Mouse (Mus musculus) forebrain, embryonic 12.5 days (tissue): ENCODE measurements around the gene Pbx1. TPM values are rescaled to one million over a fixed set of nuclear protein-coding genes. Genes with fewer than 3 reads are reported as not detected.

Experiments
- ATAC-seq: fragments of 200-750 bp; cut with Nextera tagmentation; 2 replicates; pipeline ENCODE4 v1.8.0; 2017; ENCODE audit warnings: moderate TSS enrichment; ENCODE audit not compliant: low FRiP score
- H3K27ac ChIP-seq: fragments of 300-500 bp; sonication (generic); 2 replicates; pipeline ENCODE4 v1.5.1; 2016; ENCODE audit warnings: mild to moderate bottlenecking
- H3K27me3 ChIP-seq: fragments of 300-500 bp; sonication (generic); 2 replicates; pipeline ENCODE4 v1.6.1; 2016; ENCODE audit warnings: mild to moderate bottlenecking
- H3K36me3 ChIP-seq: fragments of 300-500 bp; sonication (generic); replicated peaks from 2 replicates; pipeline ENCODE4 v1.6.1; 2016; ENCODE audit warnings: mild to moderate bottlenecking
- H3K4me1 ChIP-seq: fragments of 300-500 bp; sonication (generic); 2 replicates; pipeline ENCODE4 v1.6.1; 2016
- H3K4me2 ChIP-seq: fragments of 300-500 bp; sonication (generic); 2 replicates; pipeline ENCODE4 v1.6.1; 2016; ENCODE audit warnings: mild to moderate bottlenecking, moderate library complexity
- H3K4me3 ChIP-seq: fragments of 300-500 bp; sonication (generic); replicated peaks from 2 replicates; pipeline ENCODE4 v1.5.1; 2016; ENCODE audit warnings: mild to moderate bottlenecking
- H3K9ac ChIP-seq: fragments of 300-500 bp; sonication (generic); 2 replicates; pipeline ENCODE4 v1.6.1; 2016; ENCODE audit warnings: mild to moderate bottlenecking
- H3K9me3 ChIP-seq: fragments of 300-500 bp; sonication (generic); 2 replicates; pipeline ENCODE4 v1.6.1; 2016
- WGBS: fragments of 180-500 bp; shearing (Covaris S2); methylation state at CpG from one replicate; pipeline ENCODE4 v1.1.7; 2016; 5-methylcytosine and 5-hydroxymethylcytosine counted together
- polyA plus RNA-seq: library from polyadenylated mRNA; unstranded; fragments of >200 nt; fragmentation: Nextera tagmentation; extraction: Ambion mirVana; gene quantifications from 2 replicates; pipeline ENCODE4 v1.2.1, GENCODE M21; 2016

Gene Pbx1
- polyA plus RNA-seq, 1 experiment from 2014 or later = 69.4 TPM

DNA sequence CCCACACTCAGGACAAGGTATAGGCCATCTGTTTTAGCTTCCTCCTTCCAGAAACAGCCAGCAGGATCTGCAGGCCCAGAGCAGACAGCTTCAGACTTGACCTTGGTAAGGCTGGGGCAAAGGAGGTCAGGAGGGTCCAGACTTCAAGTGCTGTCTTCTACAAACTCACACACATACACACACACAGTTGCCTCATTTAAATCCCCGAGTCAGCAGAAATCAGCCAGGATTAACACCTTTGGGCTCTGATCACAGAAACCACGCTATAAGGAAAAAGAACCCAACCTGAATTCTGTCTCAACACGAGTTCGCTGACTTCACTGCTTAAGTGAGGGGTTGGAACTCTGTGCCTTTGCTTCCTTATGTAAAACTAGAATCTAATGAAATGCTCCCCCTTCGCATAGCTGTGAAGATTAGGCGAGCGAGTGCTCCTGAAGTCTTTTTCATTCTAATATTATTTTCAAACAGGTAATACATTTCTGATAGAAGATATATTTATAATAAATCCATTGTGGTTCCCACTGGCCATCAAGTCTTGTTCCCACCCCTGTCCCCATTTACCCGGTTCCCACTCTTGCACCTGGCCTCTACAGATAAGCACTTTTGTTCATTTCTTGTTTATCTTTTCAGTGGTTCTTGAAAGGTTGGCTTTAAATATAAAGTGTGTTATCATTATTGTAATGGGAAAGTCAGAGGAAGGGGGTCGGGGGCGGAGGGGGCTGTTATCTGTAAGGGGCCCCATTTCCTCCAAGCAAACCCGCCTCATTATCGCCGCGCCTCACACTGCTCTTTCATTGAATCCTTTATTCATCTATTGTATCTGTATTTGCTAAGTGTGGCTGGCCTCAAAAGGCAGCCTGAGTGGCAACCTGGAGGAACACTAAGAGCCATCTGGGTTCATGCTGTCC lies 124.5 kb downstream of the Pbx1 start:
- H3K9ac ChIP-seq = no peak overlapping the region
- peaks cover 42% of the 10 kb centered on the region for H3K4me1 ChIP-seq
- H3K27me3 ChIP-seq = no peaks in the 10 kb centered on the region
- H3K4me2 ChIP-seq = no peak overlapping the region
- H3K9me3 ChIP-seq = no peaks in the 10 kb centered on the region
- H3K27ac ChIP-seq = 0 out of 2 replicates have a peak overlapping the region, but pooled peaks have one; percentile 59
- 50% methylated on average over 14 of the region's 14 CpGs for WGBS
- no peak overlapping the region for H3K4me3 ChIP-seq
- H3K36me3 ChIP-seq = no peaks in the 10 kb centered on the region
- ATAC-seq = no peak

DNA sequence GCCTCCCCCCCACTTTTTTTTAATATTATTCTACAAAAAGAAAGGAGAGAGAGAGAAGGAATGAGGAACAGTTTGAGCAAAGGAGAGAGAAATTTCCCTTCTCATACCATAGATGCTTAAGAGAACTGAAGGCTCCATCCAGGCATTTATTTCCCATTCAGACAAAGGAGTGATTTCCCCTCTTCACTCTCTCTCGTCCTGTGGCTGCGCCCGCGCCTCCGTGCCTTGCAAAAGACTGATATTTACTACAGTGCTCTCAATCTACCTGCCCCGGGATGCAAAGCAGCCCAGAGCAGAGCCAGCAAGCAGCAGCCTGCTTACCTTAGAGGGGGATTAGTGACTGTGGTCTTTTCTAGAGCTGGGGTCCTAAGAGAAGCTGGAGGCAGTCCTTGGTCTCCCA lies 131.6 kb downstream of the Pbx1 start:
- no peaks in the 10 kb centered on the region for H3K36me3 ChIP-seq
- no peaks in the 10 kb centered on the region for H3K9me3 ChIP-seq
- peak overlapping the region; percentile 72 for H3K27ac ChIP-seq
- ATAC-seq = no peak
- H3K4me2 ChIP-seq = peak overlapping the region; percentile 31; the same call in 1 of the 2 replicates
- peaks cover 40% of the 10 kb centered on the region for H3K4me1 ChIP-seq
- no peak overlapping the region; the same call in 1 of the 2 replicates for H3K9ac ChIP-seq
- H3K4me3 ChIP-seq = no peak overlapping the region
- H3K27me3 ChIP-seq = no peaks in the 10 kb centered on the region
- WGBS = 58% methylated on average over 6 of the region's 6 CpGs

DNA sequence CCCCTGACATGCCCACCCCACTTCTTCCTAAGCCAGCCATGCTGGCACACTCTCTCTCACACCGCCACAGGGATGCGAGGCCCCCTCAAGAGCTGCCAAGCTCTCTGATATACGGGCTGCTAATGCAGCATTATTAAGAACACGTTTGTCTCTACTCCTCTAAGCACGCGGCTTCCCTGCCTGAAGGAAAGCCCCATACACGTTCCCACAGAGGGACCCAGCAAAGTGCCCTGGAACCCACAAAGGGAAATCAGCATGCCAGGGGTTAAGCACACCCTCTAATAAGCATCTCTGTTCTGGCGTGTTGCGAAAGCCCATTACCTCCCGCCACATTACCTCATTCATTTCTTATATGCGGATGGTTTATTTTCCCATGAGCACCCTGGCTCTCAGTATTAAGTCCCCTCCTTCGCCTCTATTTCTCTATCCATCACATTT lies 132.1 kb downstream of the Pbx1 start:
- H3K4me2 ChIP-seq = peak overlapping the region; percentile 31

DNA sequence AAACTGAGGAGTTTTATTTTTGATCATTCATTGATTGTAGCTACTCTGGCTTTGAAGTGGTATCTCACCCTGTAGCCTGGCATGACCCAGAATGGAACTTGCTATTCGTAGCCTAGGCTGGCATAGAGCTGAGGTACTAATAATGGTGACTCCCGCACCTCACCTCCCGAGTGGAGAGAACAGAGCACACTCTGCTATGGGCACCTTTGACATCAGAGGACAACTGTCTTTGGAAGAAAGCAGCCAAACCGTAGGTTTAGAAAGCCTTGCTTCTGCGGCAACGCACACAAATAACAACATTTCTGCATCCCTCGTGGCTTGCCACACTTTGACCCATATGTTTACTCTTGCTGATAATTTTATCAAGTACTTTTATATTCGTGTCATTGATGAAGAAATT lies 132.9 kb downstream of the Pbx1 start:
- Histone ChIP-seq H3K4me1 (peaks cover 40% of the 10 kb centered on the region), H3K27ac (no peak overlapping the region), H3K9me3 (no peaks in the 10 kb centered on the region), H3K9ac (no peak overlapping the region), H3K4me3 (no peak overlapping the region), H3K4me2 (no peak overlapping the region), H3K27me3 (no peaks in the 10 kb centered on the region), H3K36me3 (no peaks in the 10 kb centered on the region)
- no peak for ATAC-seq
- 92% methylated on average over 8 of the region's 8 CpGs for WGBS

More for the DNA sequence above, 132.1 kb downstream of the Pbx1 start:
- H3K4me3 ChIP-seq = no peak overlapping the region
- WGBS = 44% methylated on average over 12 of the region's 12 CpGs
- H3K9me3 ChIP-seq = no peaks in the 10 kb centered on the region
- peaks cover 40% of the 10 kb centered on the region for H3K4me1 ChIP-seq
- H3K36me3 ChIP-seq = no peaks in the 10 kb centered on the region
- peak; percentile 53 for ATAC-seq
- H3K27ac ChIP-seq = peak overlapping the region; percentile 72
- no peaks in the 10 kb centered on the region for H3K27me3 ChIP-seq
- no peak overlapping the region; the same call in 1 of the 2 replicates for H3K9ac ChIP-seq

DNA sequence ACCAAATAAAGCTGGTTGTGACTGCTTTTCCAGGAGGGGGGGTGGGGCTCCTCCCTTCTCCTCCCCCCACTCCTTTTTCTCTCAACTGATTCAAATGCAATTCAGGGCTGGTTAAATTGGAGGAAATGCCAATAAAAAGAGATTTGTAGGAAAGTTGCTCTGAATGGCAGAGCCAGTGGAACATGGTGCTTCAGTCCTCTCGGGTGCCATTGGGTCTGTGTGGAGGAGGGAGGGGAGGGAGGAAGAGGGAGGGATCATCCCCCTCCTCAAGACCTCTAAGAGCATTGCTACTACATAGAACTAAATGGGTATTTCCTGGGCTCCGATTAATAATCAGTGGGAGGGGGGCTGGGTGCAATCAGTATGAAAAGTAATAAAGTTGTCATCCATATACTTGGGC lies 135.8 kb downstream of the Pbx1 start:
- no peaks in the 10 kb centered on the region for H3K9me3 ChIP-seq
- H3K27ac ChIP-seq = 0 out of 2 replicates have a peak overlapping the region, but pooled peaks have one; percentile 5
- H3K9ac ChIP-seq = no peak overlapping the region
- peaks cover 51% of the 10 kb centered on the region for H3K4me1 ChIP-seq
- H3K27me3 ChIP-seq = no peaks in the 10 kb centered on the region
- H3K36me3 ChIP-seq = no peaks in the 10 kb centered on the region
- no peak for ATAC-seq
- WGBS = 53% methylated on average over 2 of the region's 2 CpGs
- H3K4me2 ChIP-seq = no peak overlapping the region
- H3K4me3 ChIP-seq = no peak overlapping the region

DNA sequence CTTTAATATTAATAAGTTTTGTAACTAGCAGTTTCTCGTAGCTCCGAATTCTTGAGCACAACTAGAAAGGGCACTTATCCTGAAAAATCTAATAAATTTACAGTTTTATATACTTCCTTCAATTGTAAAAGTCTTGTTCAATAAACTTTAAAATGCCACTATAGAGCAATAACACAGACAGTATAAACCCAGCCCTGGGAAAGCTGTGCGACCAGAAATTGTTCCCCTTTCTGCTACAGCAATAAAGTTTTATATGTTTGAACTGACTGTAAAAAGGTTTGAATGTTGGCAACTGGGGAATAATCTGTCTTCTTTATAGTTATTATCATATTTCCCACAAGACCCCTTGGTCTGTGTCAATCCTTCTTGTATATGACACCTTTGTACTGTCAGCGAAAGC lies 136.3 kb downstream of the Pbx1 start:
- ATAC-seq = no peak
- no peaks in the 10 kb centered on the region for H3K27me3 ChIP-seq
- H3K4me2 ChIP-seq = no peak overlapping the region
- 86% methylated on average over 4 of the region's 4 CpGs for WGBS
- peaks cover 52% of the 10 kb centered on the region for H3K4me1 ChIP-seq
- H3K27ac ChIP-seq = 0 out of 2 replicates have a peak overlapping the region, but pooled peaks have one; percentile 5
- no peak overlapping the region for H3K4me3 ChIP-seq
- no peaks in the 10 kb centered on the region for H3K9me3 ChIP-seq
- no peaks in the 10 kb centered on the region for H3K36me3 ChIP-seq
- no peak overlapping the region for H3K9ac ChIP-seq

DNA sequence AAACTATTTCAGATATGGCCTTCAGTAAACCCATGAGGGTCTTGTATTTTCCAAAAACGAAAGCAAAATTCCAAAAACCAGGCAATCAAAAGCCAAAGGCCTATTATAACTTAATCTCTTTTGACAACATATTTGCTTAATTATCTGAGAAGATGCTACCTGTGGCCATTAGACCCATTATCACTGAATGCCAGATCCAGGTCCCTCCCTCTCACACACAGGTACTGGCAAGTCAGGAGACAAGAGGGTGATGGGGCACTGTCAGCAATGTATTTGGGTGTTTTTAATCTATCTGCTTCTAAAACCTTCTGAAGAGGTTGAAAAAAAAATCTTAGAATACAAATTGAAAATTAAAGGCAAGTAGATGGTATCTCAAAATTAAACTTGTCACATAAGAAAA lies 138.4 kb downstream of the Pbx1 start:
- Histone ChIP-seq H3K27ac (no peak overlapping the region), H3K4me1 (peaks cover 55% of the 10 kb centered on the region), H3K4me2 (no peak overlapping the region), H3K9ac (no peak overlapping the region), H3K27me3 (no peaks in the 10 kb centered on the region), H3K36me3 (no peaks in the 10 kb centered on the region), H3K9me3 (no peaks in the 10 kb centered on the region), H3K4me3 (no peak overlapping the region)
- no peak for ATAC-seq
- 88% methylated on average over 1 of the region's 1 CpGs for WGBS

DNA sequence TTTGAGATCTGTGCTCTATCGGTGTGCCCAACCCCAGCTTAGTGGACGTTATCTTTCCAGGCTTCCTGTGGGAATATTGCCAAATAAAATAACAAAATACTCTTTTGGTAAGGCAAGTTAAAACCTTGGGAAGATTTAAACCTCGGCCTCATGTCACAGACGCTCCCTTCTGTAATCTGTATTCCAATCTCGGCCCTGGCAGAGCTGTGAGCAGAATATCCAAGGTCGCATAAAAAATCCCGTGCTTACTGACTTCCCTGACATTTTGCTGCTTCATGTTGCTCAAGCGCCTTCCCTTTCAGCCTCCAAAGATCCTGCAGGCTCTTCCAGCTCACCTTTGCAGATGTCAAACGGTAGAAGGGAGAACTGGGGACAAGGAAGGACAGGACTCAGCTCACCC lies 140.0 kb downstream of the Pbx1 start:
- Histone ChIP-seq H3K27me3 (no peaks in the 10 kb centered on the region), H3K4me1 (peaks cover 71% of the 10 kb centered on the region), H3K4me2 (no peak overlapping the region), H3K27ac (0 out of 2 replicates have a peak overlapping the region, but pooled peaks have one; percentile 56), H3K9me3 (no peaks in the 10 kb centered on the region), H3K36me3 (no peaks in the 10 kb centered on the region), H3K9ac (no peak overlapping the region), H3K4me3 (no peak overlapping the region)
- 81% methylated on average over 9 of the region's 9 CpGs for WGBS
- ATAC-seq = no peak

DNA sequence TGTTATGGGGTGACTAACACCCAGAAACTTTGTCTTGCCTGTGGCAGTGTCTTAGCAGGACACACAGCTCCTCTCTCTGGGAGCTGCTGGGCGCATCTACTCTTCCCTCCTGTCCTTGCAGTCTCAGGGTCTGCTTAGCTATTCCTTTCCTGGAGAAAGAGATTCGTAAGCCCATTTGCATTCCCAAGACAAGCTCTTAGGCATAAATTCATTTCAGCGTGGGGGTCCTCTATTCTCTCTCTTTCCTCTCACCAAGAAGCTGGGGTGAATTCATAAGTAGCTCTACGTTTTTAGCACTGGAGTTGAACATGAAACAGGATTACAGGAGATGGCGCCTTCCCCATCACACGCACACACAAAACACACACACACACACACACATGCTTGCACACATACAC lies 140.4 kb downstream of the Pbx1 start:
- no peak overlapping the region for H3K9ac ChIP-seq
- no peak overlapping the region for H3K4me2 ChIP-seq

DNA sequence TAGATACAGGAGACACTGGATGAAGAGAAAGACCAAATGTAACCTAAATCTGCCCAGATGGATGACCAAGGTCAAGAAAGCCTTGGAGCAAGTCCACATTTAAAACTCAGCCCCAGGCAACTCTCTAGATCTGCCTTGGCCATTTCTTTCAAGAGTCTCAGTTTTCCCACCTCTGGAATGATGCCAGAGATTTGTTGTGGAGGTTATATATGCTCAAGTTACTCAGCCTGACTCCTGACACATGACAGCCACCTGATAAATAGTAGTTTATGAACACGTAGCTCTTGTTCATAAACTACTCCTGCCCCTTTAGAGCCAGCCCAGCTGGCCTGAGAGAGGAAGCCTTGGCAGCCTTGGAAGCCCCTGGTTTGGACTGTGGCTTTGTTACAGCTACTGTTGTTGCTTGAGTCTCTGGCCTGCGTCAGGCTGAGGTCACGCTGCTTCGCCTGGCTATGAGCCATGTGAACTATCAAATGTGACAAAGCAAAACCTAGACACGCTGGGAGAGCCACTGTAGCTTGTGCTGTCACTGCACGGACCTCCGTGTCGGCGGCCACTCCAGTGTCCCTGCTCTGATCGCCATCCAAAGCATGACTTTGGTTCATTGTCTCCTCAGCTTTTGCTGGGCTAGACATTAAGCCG lies 140.9 kb downstream of the Pbx1 start:
- Histone ChIP-seq H3K9ac (no peak overlapping the region), H3K4me2 (no peak overlapping the region), H3K27me3 (no peaks in the 10 kb centered on the region), H3K4me1 (peaks cover 72% of the 10 kb centered on the region), H3K4me3 (no peak overlapping the region), H3K9me3 (no peaks in the 10 kb centered on the region), H3K27ac (peak overlapping the region; percentile 56; the same call in 1 of the 2 replicates), H3K36me3 (no peaks in the 10 kb centered on the region)
- WGBS = 73% methylated on average over 11 of the region's 11 CpGs
- ATAC-seq = no peak

More for the DNA sequence above, 140.4 kb downstream of the Pbx1 start:
- H3K27me3 ChIP-seq = no peaks in the 10 kb centered on the region
- no peaks in the 10 kb centered on the region for H3K36me3 ChIP-seq
- 59% methylated on average over 6 of the region's 6 CpGs for WGBS
- no peak overlapping the region for H3K4me3 ChIP-seq
- peaks cover 72% of the 10 kb centered on the region for H3K4me1 ChIP-seq
- no peaks in the 10 kb centered on the region for H3K9me3 ChIP-seq
- H3K27ac ChIP-seq = peak overlapping the region; percentile 56; the same call in 1 of the 2 replicates
- ATAC-seq = no peak

DNA sequence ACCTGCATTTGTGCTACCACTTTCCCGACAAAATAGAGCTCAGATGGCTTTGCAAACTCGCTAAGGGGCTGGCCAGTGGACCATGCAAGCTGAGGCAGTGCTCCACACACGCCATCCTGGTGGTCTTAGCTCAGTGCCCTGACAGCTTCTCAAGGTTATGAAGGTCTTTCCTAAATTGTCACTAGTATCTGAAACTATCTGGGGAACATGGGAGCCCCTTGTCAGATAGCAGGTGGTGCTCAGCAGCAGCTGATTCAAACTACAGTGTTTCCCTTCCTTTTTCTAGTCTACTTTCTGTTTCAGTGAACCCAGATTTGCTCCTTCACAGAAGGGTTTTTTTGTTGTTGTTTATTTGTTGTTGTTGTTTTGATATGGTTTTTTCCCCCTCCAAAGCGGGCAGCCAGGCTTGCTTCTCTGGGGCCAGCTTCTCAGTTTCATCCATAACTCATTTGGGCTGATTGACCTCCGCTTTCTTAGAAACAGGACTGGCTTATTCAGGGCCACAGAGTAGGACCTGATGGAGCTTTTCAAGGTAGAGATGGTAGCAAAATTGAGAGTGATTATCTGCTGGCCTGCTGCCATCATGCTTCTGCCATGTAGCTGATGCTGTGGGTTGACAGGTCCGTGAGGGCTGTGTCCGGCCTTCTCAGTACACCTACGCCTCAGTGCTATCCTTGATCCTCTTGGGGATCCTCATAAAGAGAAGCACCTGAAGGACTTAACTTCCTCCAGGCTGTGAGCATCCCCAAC lies 141.7 kb downstream of the Pbx1 start:
- Histone ChIP-seq H3K36me3 (no peaks in the 10 kb centered on the region), H3K27me3 (no peaks in the 10 kb centered on the region), H3K9ac (no peak overlapping the region), H3K4me2 (no peak overlapping the region), H3K9me3 (no peaks in the 10 kb centered on the region), H3K27ac (peak overlapping the region; percentile 42; the same call in 1 of the 2 replicates), H3K4me3 (no peak overlapping the region), H3K4me1 (peaks cover 76% of the 10 kb centered on the region)
- WGBS = 84% methylated on average over 8 of the region's 8 CpGs
- no peak for ATAC-seq
